Mouse (Mus musculus) midbrain, postnatal 0 days (tissue): ENCODE measurements at regions not wholly inside any gene's neighbourhood (a gene's known extent, or its start where the extent isn't known, plus 50 kb on each side); places are given as distances from the start of the nearest gene placed in this dataset.
A peak's percentile ranks its signal among the peaks of the same experiment; 100 is the strongest.

Experiments used
- ATAC-seq: fragments of 200-750 bp; cut with Nextera tagmentation; 2 replicates; pipeline ENCODE4 v1.8.0; 2017; ENCODE audit warnings: moderate number of reproducible peaks, mild to moderate bottlenecking, moderate TSS enrichment, moderate library complexity; ENCODE audit not compliant: low FRiP score
- DNase-seq: peaks from one replicate; pipeline ENCODE4 v3.0.0-alpha.2; 2015; ENCODE audit warnings: low spot score
- H3K27ac ChIP-seq: fragments of 300-500 bp; sonication (generic); 2 replicates; pipeline ENCODE4 v1.5.1; 2014; ENCODE audit warnings: low read depth, mild to moderate bottlenecking, low read length, mixed read lengths
- H3K27me3 ChIP-seq: fragments of 300-500 bp; sonication (generic); 2 replicates; pipeline ENCODE4 v1.6.1; 2014; ENCODE audit warnings: low read length, control low read depth, mixed read lengths; ENCODE audit not compliant: insufficient read depth
- H3K36me3 ChIP-seq: fragments of 300-500 bp; sonication (generic); 2 replicates; pipeline ENCODE4 v1.6.1; 2014; ENCODE audit warnings: low read length, control low read depth, mixed read lengths; ENCODE audit not compliant: insufficient read depth
- H3K4me1 ChIP-seq: fragments of 300-500 bp; sonication (generic); 2 replicates; pipeline ENCODE4 v1.6.1; 2014; ENCODE audit warnings: mild to moderate bottlenecking, control low read depth, antibody characterized with exemption, low read length, mixed read lengths; ENCODE audit not compliant: insufficient read depth
- H3K4me2 ChIP-seq: fragments of 300-500 bp; sonication (generic); 2 replicates; pipeline ENCODE4 v1.6.1; 2014; ENCODE audit warnings: low read depth, mild to moderate bottlenecking, low read length, mixed read lengths; ENCODE audit not compliant: poor library complexity, severe bottlenecking
- H3K4me3 ChIP-seq: fragments of 300-500 bp; sonication (generic); 2 replicates; pipeline ENCODE4 v1.5.1; 2014; ENCODE audit warnings: low read depth, mild to moderate bottlenecking, low read length, moderate library complexity
- H3K9ac ChIP-seq: fragments of 300-500 bp; sonication (generic); replicated peaks from 2 replicates; pipeline ENCODE4 v1.6.1; 2014; ENCODE audit warnings: mild to moderate bottlenecking, low read length, moderate library complexity, mixed read lengths; ENCODE audit not compliant: poor library complexity, severe bottlenecking
- H3K9me3 ChIP-seq: fragments of 300-500 bp; sonication (generic); 2 replicates; pipeline ENCODE4 v1.6.1; 2016; ENCODE audit warnings: low read length, control low read depth
- CTCF ChIP-seq: IDR thresholded peaks from 2 replicates; pipeline ENCODE4 v1.5.1; 2016; ENCODE audit warnings: antibody characterized with exemption, mild to moderate bottlenecking
- WGBS: fragments of 180-500 bp; shearing (Covaris S2); extraction: QIAGEN DNeasy Blood & Tissue Kit; methylation state at CpG from one replicate; pipeline ENCODE4 v1.1.7; 2014; 5-methylcytosine and 5-hydroxymethylcytosine counted together

GRCm38 (mm10) chr12:16091336-16091735 is 274.6 kb upstream of the Trib2 start:
- Histone ChIP-seq H3K4me3 (no peak overlapping the region), H3K9me3 (no peaks in the 10 kb centered on the region), H3K27ac (0 out of 2 replicates have a peak overlapping the region, but pooled peaks have one; percentile 18), H3K9ac (no peak overlapping the region), H3K27me3 (no peaks in the 10 kb centered on the region), H3K4me2 (no peak overlapping the region), H3K36me3 (no peaks in the 10 kb centered on the region), H3K4me1 (no peaks in the 10 kb centered on the region)
- ATAC-seq (peak; percentile 38; the same call in 1 of the 2 replicates), DNase-seq (peak; percentile 34)
- no peak for TF ChIP-seq CTCF
- WGBS = 5% methylated on average over 6 of the region's 6 CpGs

- ATAC-seq = no peak
- Histone ChIP-seq H3K4me3 (no peak overlapping the region), H3K9ac (no peak overlapping the region), H3K4me2 (no peak overlapping the region), H3K36me3 (no peaks in the 10 kb centered on the region), H3K27ac (no peak overlapping the region), H3K9me3 (no peaks in the 10 kb centered on the region), H3K27me3 (no peaks in the 10 kb centered on the region), H3K4me1 (no peaks in the 10 kb centered on the region)
- 62% methylated on average over 1 of the region's 1 CpGs for WGBS
- no peak for DNase-seq
- TF ChIP-seq CTCF = no peak
Observed at GRCm38 (mm10) chr12:16083176-16083575, 266.5 kb upstream of the Trib2 start.

GRCm38 (mm10) chr12:16077215-16077614 is 260.5 kb upstream of the Trib2 start:
- no peaks in the 10 kb centered on the region for H3K9me3 ChIP-seq
- H3K9ac ChIP-seq = no peak overlapping the region
- H3K4me1 ChIP-seq = no peaks in the 10 kb centered on the region
- no peak overlapping the region for H3K4me3 ChIP-seq
- ATAC-seq = no peak
- no peak for TF ChIP-seq CTCF
- WGBS = 92% methylated on average over 1 of the region's 1 CpGs
- H3K4me2 ChIP-seq = no peak overlapping the region
- no peaks in the 10 kb centered on the region for H3K27me3 ChIP-seq
- DNase-seq = no peak
- H3K27ac ChIP-seq = no peak overlapping the region
- H3K36me3 ChIP-seq = no peaks in the 10 kb centered on the region

GRCm38 (mm10) chr12:16075962-16076361 is 259.2 kb upstream of the Trib2 start:
- Histone ChIP-seq H3K9ac (no peak overlapping the region), H3K4me2 (no peak overlapping the region), H3K27ac (no peak overlapping the region), H3K4me3 (no peak overlapping the region), H3K9me3 (no peaks in the 10 kb centered on the region), H3K27me3 (no peaks in the 10 kb centered on the region), H3K36me3 (no peaks in the 10 kb centered on the region), H3K4me1 (no peaks in the 10 kb centered on the region)
- DNase-seq (no peak), ATAC-seq (no peak)
- no peak for TF ChIP-seq CTCF
- WGBS = 70% methylated on average over 2 of the region's 2 CpGs

- no peak for ATAC-seq
- WGBS = 91% methylated on average over 13 of the region's 13 CpGs
Observed at GRCm38 (mm10) chr12:16068940-16069339, 252.2 kb upstream of the Trib2 start.

GRCm38 (mm10) chr12:16062689-16063088 is 246.0 kb upstream of the Trib2 start:
- Histone ChIP-seq H3K9me3 (no peaks in the 10 kb centered on the region), H3K27ac (no peak overlapping the region), H3K9ac (no peak overlapping the region), H3K27me3 (no peaks in the 10 kb centered on the region), H3K4me2 (no peak overlapping the region), H3K4me3 (no peak overlapping the region), H3K4me1 (no peaks in the 10 kb centered on the region), H3K36me3 (no peaks in the 10 kb centered on the region)
- WGBS = 89% methylated on average over 7 of the region's 7 CpGs
- TF ChIP-seq CTCF = no peak
- no peak for ATAC-seq
- DNase-seq = no peak

More at GRCm38 (mm10) chr12:16068940-16069339, 252.2 kb upstream of the Trib2 start:
- no peak for DNase-seq
- no peaks in the 10 kb centered on the region for H3K9me3 ChIP-seq
- no peak overlapping the region for H3K27ac ChIP-seq
- H3K4me2 ChIP-seq = no peak overlapping the region
- H3K36me3 ChIP-seq = no peaks in the 10 kb centered on the region
- no peak for TF ChIP-seq CTCF
- H3K4me1 ChIP-seq = no peaks in the 10 kb centered on the region
- H3K9ac ChIP-seq = no peak overlapping the region
- H3K4me3 ChIP-seq = no peak overlapping the region
- H3K27me3 ChIP-seq = no peaks in the 10 kb centered on the region
